Mouse (Mus musculus) hindbrain, postnatal 0 days (tissue): ENCODE measurements around the gene Asprv1. TPM values are rescaled to one million over a fixed set of nuclear protein-coding genes. Genes with fewer than 3 reads are reported as not detected.

Experiments
- ATAC-seq: fragments of 200-750 bp; cut with Nextera tagmentation; 2 replicates; pipeline ENCODE4 v1.8.0; 2017; ENCODE audit warnings: mild to moderate bottlenecking, moderate TSS enrichment, moderate library complexity
- DNase-seq: peaks from one replicate; pipeline ENCODE4 v3.0.0-alpha.2; 2015; ENCODE audit warnings: low spot score
- H3K27ac ChIP-seq: fragments of 300-500 bp; sonication (generic); 2 replicates; pipeline ENCODE4 v1.5.1; 2014; ENCODE audit warnings: mild to moderate bottlenecking
- H3K27me3 ChIP-seq: fragments of 300-500 bp; sonication (generic); 2 replicates; pipeline ENCODE4 v1.6.1; 2014; ENCODE audit warnings: low read length, mixed read lengths; ENCODE audit not compliant: insufficient read depth
- H3K36me3 ChIP-seq: fragments of 300-500 bp; sonication (generic); 2 replicates; pipeline ENCODE4 v1.6.1; 2014; ENCODE audit warnings: low read length, mixed read lengths; ENCODE audit not compliant: insufficient read depth
- H3K4me1 ChIP-seq: fragments of 300-500 bp; sonication (generic); 2 replicates; pipeline ENCODE4 v1.6.1; 2014; ENCODE audit warnings: antibody characterized with exemption, low read length, mixed read lengths; ENCODE audit not compliant: insufficient read depth
- H3K4me2 ChIP-seq: fragments of 300-500 bp; sonication (generic); 2 replicates; pipeline ENCODE4 v1.6.1; 2014; ENCODE audit warnings: low read depth, mild to moderate bottlenecking, low read length, moderate library complexity, mixed read lengths
- H3K4me3 ChIP-seq: fragments of 300-500 bp; sonication (generic); 2 replicates; pipeline ENCODE4 v1.5.1; 2014; ENCODE audit warnings: low read length
- H3K9ac ChIP-seq: fragments of 300-500 bp; sonication (generic); replicated peaks from 2 replicates; pipeline ENCODE4 v1.6.1; 2014; ENCODE audit warnings: mild to moderate bottlenecking, low read length, moderate library complexity, mixed read lengths
- H3K9me3 ChIP-seq: fragments of 300-500 bp; sonication (generic); 2 replicates; pipeline ENCODE4 v1.6.1; 2016; ENCODE audit warnings: low read length, mixed read lengths
- CTCF ChIP-seq: IDR thresholded peaks from 2 replicates; pipeline ENCODE4 v1.5.1; 2016; ENCODE audit warnings: antibody characterized with exemption, control low read depth, low read depth
- WGBS: fragments of 180-500 bp; shearing (Covaris S2); extraction: QIAGEN DNeasy Blood & Tissue Kit; methylation state at CpG from one replicate; pipeline ENCODE4 v1.1.7; 2014; 5-methylcytosine and 5-hydroxymethylcytosine counted together
- polyA plus RNA-seq: library from polyadenylated mRNA; unstranded; fragments of >200 nt; fragmentation: Nextera tagmentation; extraction: Ambion mirVana; gene quantifications from 2 replicates; pipeline ENCODE4 v1.2.1, GENCODE M21; 2015
- total RNA-seq: library from RNA; depleted of rRNA; stranded (reverse); fragments of >200 nt; gene quantifications from 2 replicates; pipeline ENCODE4 v1.2.3, GENCODE M21; 2014; rRNA removed

The Asprv1 gene
- total RNA-seq (0.22 and 0.73 TPM in 2 replicates), polyA plus RNA-seq (0.99 and 1.0 TPM in 2 replicates)

DNA sequence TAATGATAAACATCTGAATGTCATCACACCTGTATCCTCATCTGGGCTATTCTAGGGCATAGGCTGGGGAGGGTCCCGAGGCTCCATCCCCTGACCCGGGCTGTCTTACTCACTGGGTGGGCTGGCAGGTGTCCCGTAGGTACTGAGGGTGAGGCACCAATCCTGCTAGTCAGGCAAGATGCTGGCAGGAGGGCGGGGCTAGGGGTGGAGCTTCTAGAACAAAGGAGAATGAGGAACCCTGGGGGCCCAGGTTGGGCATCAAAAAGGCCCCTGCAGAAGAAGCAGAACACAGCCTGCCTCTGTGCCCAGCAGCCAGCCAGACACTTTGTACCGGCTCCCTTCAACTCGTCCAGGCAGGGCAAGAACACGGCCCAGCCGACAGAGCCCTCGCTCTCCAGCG is at the start of gene Asprv1:
Gene Asprv1, plus strand, starts transcription at position 219 of the 400 bp plus-strand sequence.
- no peak within 1 kb of the TSS for H3K9ac ChIP-seq
- no peak within 1 kb of the TSS for H3K27ac ChIP-seq
- H3K9me3 ChIP-seq: no peaks in the 10 kb centered on the region
- ATAC-seq: no peak
- DNase-seq: no peak
- H3K4me1 ChIP-seq: peaks cover 5% of the 10 kb centered on the region; the same call in 1 of the 2 replicates
- TF ChIP-seq CTCF: no peak
- no peaks in the 10 kb centered on the region for H3K36me3 ChIP-seq
- H3K27me3 ChIP-seq: no peaks in the 10 kb centered on the region
- 45% methylated on average over 10 of the region's 10 CpGs for WGBS
- H3K4me2 ChIP-seq: no peak within 1 kb of the TSS
- no peak within 1 kb of the TSS for H3K4me3 ChIP-seq

DNA sequence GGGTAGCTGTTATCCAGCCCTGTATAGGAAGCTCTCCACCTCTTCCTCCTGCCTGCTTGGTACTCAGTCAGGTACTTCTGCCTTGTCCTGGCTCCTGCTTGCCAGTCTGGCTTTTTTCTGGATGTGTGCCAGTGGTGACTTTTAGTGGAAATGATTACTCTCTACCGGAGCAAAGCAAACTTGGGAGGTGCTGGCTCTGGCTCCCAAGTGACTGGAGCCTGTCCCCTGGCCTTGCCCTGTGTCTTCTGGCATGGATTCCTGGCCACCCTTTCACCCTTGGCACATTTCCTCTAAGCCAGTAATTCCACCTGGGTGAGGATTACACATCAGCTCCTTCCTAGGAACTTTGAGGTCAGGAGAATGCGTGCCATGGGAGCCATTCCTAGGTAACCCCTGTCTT is 49.6 kb upstream of the Asprv1 start:
- Histone ChIP-seq H3K27ac (peak overlapping the region; percentile 84; the same call in 1 of the 2 replicates), H3K36me3 (no peaks in the 10 kb centered on the region), H3K9me3 (no peaks in the 10 kb centered on the region), H3K4me3 (no peak overlapping the region), H3K9ac (no peak overlapping the region), H3K4me2 (no peak overlapping the region), H3K4me1 (no peaks in the 10 kb centered on the region), H3K27me3 (no peaks in the 10 kb centered on the region)
- no peak for ATAC-seq
- DNase-seq: no peak
- no peak for TF ChIP-seq CTCF
- WGBS: 46% methylated on average over 2 of the region's 2 CpGs

DNA sequence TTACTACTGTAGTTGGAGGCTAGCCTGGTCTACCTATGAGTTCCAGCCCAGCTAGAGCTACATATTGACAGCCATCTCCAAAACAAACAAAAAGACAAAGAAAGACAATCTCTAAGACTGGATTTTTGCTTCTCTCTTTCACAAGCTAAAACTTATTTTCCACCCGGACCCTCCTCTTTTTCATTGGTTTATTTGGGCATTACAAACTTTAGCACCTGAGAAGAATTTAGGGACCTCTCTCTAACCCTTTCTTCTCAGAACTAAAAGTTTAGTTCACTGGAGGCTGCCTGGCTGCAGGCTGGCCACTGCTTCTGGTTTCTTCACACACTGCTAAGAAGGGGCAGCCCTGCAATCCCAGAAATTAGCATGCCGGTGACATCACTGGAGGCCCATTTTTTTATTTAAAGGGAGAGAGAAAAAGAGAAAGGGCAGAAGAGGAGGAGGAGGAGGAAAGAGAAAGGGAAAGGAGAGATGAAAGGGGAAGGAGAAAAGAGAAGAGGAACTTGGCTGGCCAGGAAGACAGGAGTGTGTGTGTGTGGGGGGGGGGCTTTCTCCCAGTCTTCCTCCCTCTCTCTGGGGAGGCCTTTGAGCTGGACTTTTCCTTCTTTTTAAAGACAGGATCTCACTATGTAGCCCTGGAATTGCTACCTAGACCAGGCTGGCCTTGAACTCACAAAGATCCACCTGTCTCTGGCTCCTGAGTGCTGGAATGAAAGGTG is 48.7 kb upstream of the Asprv1 start:
- no peak overlapping the region for H3K4me2 ChIP-seq
- H3K4me3 ChIP-seq: no peak overlapping the region
- H3K36me3 ChIP-seq: no peaks in the 10 kb centered on the region
- peak; percentile 30 for DNase-seq
- H3K4me1 ChIP-seq: peaks cover 5% of the 10 kb centered on the region
- 53% methylated on average over 2 of the region's 2 CpGs for WGBS
- no peak for ATAC-seq
- H3K27me3 ChIP-seq: no peaks in the 10 kb centered on the region
- peak overlapping the region; percentile 84 for H3K27ac ChIP-seq
- H3K9ac ChIP-seq: no peak overlapping the region
- TF ChIP-seq CTCF: no peak
- H3K9me3 ChIP-seq: no peaks in the 10 kb centered on the region

DNA sequence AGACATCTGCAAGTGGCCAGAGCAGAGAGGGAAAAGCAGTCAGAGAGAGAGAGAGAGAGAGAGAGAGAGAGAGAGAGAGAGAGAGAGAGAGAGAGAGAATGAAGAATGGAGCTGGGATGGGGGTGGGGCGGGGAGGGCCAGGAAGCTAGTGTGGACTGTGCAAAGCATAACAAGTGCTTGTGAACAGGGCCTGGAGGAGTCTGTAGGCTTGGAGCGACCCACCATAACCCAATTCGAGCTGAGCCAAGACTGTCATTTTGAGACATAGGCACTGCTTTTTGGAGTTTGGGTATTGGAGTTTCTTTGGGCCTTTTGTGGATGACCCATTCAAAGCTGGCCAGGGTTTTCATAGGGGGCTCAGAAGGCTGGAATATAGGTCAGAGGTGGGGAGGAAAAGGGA is 48.0 kb upstream of the Asprv1 start:
- peaks cover 12% of the 10 kb centered on the region for H3K4me1 ChIP-seq

DNA sequence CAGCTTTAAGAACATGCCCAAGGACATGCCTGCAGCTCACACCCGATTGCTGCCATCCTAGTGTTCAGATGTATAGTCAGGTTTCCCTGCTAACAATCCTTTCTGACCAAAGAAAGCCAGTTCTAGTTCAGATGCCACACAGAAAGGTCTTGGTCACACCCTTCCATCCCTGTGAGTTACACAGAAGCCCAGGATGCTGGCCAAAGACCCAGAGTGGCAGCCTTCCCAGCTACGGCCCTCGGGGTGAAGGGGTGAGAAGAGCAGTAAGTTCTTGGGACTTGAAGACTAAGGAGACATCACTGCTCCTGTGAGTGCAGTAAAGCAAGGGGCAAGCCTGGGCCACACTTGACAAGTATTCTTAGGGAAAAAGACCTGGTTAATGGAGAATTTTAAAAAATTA is 44.8 kb upstream of the Asprv1 start:
- H3K27me3 ChIP-seq: no peaks in the 10 kb centered on the region
- no peaks in the 10 kb centered on the region for H3K36me3 ChIP-seq
- no peak for ATAC-seq
- peaks cover 17% of the 10 kb centered on the region for H3K4me1 ChIP-seq
- no peak overlapping the region for H3K27ac ChIP-seq
- no peak for TF ChIP-seq CTCF
- no peak overlapping the region for H3K4me3 ChIP-seq
- DNase-seq: no peak
- 81% methylated on average over 3 of the region's 3 CpGs for WGBS
- H3K4me2 ChIP-seq: no peak overlapping the region
- no peak overlapping the region for H3K9ac ChIP-seq
- H3K9me3 ChIP-seq: no peaks in the 10 kb centered on the region

More for the DNA sequence above, 48.0 kb upstream of the Asprv1 start:
- ATAC-seq (peak; percentile 77; the same call in 1 of the 2 replicates), DNase-seq (peak; percentile 46)
- no peak overlapping the region for H3K4me2 ChIP-seq
- H3K27me3 ChIP-seq: no peaks in the 10 kb centered on the region
- H3K4me3 ChIP-seq: no peak overlapping the region
- no peak overlapping the region for H3K9ac ChIP-seq
- no peaks in the 10 kb centered on the region for H3K36me3 ChIP-seq
- TF ChIP-seq CTCF: no peak
- 79% methylated on average over 3 of the region's 3 CpGs for WGBS
- H3K27ac ChIP-seq: peak overlapping the region; percentile 84
- no peaks in the 10 kb centered on the region for H3K9me3 ChIP-seq

DNA sequence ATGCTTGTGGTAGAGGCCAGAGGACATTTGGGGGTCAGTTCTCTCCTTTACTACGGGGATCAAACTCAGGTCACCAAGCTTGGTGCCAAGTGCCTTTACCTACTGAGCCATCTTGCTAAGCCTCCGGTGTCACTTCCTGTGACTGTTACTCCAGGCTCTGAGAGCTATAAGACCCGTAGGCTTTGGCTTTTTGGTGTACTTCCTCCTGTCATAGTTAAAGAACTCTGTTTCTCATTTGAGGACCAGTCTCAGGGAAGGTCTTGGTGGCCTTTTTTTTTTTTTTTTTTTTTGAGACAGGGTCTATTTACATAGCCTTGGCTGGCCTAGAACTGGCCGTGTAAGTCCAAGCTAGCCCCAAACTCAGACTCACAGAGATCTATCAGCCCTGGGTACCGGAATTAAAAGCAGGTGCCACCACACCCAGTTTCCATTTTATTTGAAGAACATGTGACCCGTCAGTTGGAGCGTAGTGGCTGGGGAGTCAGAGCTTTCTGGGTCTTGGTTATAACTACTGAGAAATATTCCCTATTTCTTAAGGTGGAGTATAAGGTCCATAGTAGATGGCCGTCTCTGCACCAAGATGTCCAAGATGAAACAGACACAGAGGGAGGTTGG is 44.3 kb upstream of the Asprv1 start:
- Histone ChIP-seq H3K36me3 (no peaks in the 10 kb centered on the region), H3K27me3 (no peaks in the 10 kb centered on the region), H3K4me2 (no peak overlapping the region), H3K4me1 (peaks cover 17% of the 10 kb centered on the region), H3K27ac (peak overlapping the region; percentile 93), H3K9ac (no peak overlapping the region), H3K9me3 (no peaks in the 10 kb centered on the region), H3K4me3 (no peak overlapping the region)
- 88% methylated on average over 8 of the region's 8 CpGs for WGBS
- no peak for TF ChIP-seq CTCF
- DNase-seq: no peak
- no peak for ATAC-seq
